Mouse (Mus musculus) c-Kit-negative CD71-positive TER-119-positive erythroid progenitor cells, embryonic 14.5 days (primary cell): ENCODE data around the gene Eln.

ENCODE experiments used
- DNase-seq: peaks from one replicate; pipeline ENCODE4 v3.0.0-alpha.2; 2013; ENCODE audit warnings: low read depth, low spot score

Gene Eln

GRCm38 (mm10) chr5:134684398-134684797 lies 62.7 kb downstream of the Eln start:
- DNase-seq, result no peak

- DNase-seq, result no peak
Observed at GRCm38 (mm10) chr5:134683813-134684212, 63.3 kb downstream of the Eln start.

GRCm38 (mm10) chr5:134680238-134680637 lies 66.9 kb downstream of the Eln start:
- DNase-seq, result no peak

- no peak for DNase-seq
Observed at GRCm38 (mm10) chr5:134678827-134679546, 68.1 kb downstream of the Eln start.

GRCm38 (mm10) chr5:134678031-134678430 lies 69.1 kb downstream of the Eln start:
- no peak for DNase-seq

- DNase-seq, result no peak
Observed at GRCm38 (mm10) chr5:134677491-134677890, 69.6 kb downstream of the Eln start.

- DNase-seq, result no peak
Observed at GRCm38 (mm10) chr5:134675956-134676759, 71.0 kb downstream of the Eln start.

GRCm38 (mm10) chr5:134674977-134675376 lies 72.1 kb downstream of the Eln start:
- DNase-seq, result no peak

- no peak for DNase-seq
Observed at GRCm38 (mm10) chr5:134672611-134673010, 74.5 kb downstream of the Eln start.

GRCm38 (mm10) chr5:134672198-134672516 lies 75.0 kb downstream of the Eln start:
- DNase-seq, result no peak

- no peak for DNase-seq
Observed at GRCm38 (mm10) chr5:134671335-134672197, 75.6 kb downstream of the Eln start.

- DNase-seq, result no peak
Observed at GRCm38 (mm10) chr5:134669001-134669708, 78.0 kb downstream of the Eln start.

- no peak for DNase-seq
Observed at GRCm38 (mm10) chr5:134668495-134668894, 78.6 kb downstream of the Eln start.

GRCm38 (mm10) chr5:134656708-134657107 lies 90.4 kb downstream of the Eln start:
- no peak for DNase-seq
